Mouse (Mus musculus) hematopoietic stem cell, adult 5-6 weeks (primary cell): ENCODE results near the gene Sem1. TPM values are rescaled to one million over a fixed set of nuclear protein-coding genes. Genes with fewer than 3 reads are reported as not detected.

ENCODE experiments used
- ATAC-seq, 2 experiments: fragments of 125-278 bp in 1 of 2; replicated peaks in 1 of 2; 2 replicates each; pipeline ENCODE4 v1.8.0; 2016 to 2017; ENCODE audit warnings: inconsistent platforms in 2 of 2, mild to moderate bottlenecking in 2 of 2, moderate number of reproducible peaks in 2 of 2, low read depth in 1 of 2, moderate TSS enrichment in 1 of 2; ENCODE audit not compliant: low FRiP score in 2 of 2, poor library complexity in 2 of 2, severe bottlenecking in 2 of 2, insufficient read depth in 1 of 2, low TSS enrichment in 1 of 2
- total RNA-seq: library from RNA; stranded (forward); fragments of 172-1452, 232-1000 nt; gene quantifications from 2 replicates; pipeline ENCODE4 v1.2.3, GENCODE M21; 2017

The Sem1 gene
- 98.8 and 141 TPM in 2 replicates for total RNA-seq

DNA sequence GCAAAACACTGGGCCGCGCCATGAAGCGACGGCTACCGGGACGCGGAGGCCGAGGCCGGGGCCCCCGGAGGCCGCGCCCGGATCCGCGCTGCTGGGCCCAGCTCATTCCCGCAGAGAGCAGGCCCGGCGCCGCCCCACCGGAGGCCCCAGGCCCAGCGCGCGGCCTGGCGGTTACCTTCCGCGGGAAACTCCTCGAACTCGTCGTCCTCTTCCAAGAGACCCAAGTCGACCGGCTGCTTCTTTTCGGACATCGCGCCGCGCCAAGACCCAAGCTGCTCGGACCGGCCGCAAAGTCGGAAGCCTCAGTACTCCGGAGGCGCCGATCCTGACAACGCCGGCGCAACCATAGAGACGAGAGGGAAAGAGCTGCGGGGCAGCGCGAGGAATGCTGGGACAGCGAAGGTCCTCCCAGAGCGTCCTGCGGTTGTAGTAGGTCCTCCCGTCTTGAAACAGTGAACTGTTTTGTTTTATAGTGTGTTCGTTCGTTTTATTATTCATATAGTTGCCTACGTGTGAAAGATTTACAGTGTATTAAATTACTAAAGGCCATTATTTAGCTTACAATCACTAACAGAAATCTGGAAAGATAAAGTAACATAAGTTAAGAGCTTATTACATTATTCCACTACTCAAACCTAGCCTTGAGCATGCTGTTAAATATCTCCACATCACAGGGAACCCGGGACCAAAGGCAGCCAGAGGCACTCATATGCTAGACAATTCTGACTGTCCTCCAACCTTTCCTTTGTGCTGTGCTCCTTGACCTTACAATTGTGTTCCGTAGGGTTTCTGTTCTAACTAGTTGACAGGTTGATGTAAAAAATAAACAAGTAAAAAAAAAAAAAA lies at the start of gene Sem1:
Gene Sem1 (minus strand): TSS at position 360 of the 846 bp plus-strand sequence.
- ATAC-seq, result peak; percentile 95 to 98

DNA sequence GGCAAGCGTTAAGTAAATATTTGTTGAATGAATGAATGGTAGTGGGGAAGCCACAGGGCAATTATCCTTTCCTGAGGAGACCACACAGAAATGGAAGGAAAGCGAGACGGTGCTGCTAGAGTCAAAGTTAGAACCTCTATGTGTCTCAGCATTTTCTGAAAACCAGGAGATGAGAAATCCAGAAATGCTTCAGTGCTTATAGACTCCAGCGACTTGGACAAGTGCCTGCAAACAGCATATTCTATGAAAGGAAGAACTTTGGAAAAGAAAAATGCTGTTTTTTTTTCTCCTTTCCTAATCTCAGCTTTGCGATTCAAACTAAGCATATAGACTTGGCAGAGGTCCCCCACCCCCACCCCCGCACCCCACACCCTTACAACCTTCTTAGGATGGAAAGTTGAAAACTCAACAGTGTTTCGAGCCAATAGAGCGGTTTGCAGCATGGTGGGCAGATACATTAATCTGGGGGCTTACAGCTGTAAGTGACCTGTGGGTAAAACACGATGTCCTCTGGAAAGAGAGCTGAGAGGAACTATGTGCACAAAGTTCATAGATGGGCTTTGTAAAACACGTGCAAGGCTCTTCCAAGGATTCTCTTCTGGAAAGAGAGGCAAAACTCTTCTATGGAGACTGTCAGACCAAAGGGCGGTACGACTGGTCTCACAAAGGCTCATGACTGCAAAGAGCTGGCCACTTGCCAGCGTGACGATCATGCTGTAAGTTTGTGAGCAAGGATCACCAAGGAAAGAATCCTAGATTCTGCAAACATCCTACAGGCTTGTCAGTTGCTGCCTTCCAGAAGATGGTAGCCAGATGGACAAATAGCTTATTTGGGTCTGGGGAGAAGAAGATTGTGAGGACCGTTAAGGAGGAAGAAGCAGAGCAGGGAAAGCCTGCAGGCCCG lies 44.6 kb upstream of the Sem1 start:
- no peak for ATAC-seq

DNA sequence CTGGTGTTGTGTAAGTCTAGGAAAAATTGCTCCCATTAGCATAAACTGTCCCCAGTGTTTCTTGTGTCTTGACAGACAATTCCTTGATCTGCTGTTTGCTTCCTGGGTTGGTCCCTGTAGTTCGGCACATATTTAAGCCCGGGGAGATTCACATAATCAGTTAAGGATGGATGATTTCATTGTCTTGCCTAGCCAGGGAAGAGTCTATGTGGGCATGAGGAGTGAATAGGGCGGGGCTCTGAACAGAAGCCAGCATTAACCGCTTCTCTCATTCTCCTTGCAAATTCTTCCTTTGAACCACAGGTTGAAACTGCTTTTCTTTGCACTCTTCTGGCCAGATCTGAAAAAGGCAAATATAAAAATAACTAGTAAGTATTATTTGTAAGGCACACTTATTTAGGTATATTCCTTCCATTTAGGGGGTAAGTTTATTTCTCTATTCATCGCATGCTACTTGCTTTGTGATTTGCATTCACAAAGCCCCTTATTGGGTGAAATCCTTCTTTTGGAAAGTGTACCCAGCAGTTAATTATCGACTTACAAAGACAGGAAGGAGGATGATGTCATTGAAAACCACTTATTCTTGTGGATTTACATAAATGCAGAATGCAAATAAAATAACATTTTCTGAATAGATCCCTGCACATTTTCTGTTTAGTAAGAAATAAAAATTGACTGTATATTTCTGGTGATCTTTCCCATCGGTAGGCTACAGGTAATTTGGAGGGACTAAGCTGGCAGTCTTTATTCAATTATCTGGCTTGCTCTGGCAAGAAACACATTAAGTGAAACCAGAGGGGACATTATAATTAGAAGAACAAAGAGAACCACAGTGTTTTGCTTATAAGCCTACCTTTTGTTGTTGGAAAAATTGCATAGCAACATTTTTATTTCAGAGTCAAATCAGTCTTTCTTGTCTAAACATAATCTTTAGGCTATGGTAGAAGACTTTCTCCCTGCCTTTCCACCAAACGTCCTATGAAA lies 25.4 kb upstream of the Sem1 start:
- no peak for ATAC-seq

DNA sequence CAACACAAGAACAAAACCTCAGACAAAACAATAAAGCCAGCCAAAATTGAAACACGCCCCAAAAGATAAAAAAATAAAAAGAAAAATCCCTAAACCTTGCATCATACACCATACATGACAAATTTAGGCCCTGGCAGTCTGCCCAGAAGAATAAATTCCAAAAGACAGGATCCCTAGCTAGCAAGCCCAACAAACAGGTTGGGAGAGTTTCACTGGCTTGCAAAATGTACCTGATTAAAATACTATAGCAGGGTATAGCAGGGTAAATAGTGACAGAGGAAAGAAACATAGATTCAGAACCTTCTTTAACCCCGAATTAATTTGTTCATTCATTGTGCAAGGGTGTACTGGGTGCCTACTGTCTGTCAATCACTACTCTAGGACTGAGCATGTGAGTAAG lies 7.8 kb upstream of the Sem1 start:
- no peak for ATAC-seq

DNA sequence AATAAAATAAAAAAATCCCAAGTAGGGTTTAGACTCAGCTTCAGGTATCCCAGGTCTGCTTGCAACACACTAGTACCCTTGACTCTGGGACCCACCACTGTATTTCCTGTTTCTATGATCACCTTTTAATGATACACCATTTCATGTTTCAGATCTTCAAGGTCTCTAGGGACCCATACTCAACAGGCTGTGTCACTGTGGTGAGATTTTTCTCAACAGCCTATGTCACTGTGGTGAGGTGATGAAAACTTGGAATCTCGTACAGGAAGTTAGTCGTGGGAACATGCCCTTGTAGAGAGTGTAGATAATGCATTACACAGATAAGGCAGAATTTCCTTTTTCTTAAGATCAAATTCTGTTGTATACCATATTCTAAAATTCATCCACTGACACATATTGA lies 3.4 kb upstream of the Sem1 start:
- ATAC-seq, result no peak

DNA sequence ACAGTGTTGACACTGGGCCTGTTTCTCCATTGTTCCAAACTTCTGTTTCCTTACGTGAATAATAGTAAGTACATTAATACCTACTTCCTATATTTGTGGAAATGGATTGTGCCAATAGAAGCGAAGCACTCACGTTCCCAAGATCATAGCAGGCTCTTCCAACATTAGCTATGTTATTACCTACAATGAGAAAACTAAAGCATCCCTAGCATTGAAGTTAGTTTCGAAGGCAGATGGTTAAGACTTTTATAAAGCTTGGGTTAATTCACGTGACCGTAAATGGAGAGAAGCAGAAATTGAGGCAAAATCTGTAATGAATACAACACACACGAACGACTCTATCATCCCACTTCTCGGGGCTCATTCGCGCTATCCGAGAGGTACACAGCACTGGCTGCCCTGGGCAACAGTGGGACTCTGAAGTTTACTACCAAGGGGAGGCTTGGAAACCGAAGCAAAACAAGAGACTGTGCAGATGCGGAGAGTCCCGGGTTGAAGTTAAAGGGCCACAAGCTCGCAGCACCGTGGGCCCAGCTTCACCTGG lies 650 bp downstream of the Sem1 start:
- ATAC-seq, result peak; percentile 33 to 65

DNA sequence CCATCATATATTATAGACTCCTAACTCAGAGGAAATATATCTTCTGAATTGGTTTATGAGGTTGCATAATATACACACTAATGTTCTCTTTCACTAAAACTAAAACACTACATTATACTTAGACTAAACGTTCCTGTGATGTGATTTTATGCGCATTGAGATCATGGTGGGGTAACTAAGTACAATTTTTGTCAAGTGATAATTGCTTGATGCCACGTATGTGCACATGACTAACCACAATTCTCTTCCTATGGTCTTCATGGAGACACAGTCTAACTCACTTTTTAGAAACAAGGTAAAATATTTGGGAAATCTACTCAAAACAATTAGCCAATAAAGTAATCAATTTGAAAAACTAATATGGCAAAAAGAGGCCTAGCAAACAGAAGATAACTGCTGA lies 1.2 kb downstream of the Sem1 start:
- ATAC-seq, result no peak

DNA sequence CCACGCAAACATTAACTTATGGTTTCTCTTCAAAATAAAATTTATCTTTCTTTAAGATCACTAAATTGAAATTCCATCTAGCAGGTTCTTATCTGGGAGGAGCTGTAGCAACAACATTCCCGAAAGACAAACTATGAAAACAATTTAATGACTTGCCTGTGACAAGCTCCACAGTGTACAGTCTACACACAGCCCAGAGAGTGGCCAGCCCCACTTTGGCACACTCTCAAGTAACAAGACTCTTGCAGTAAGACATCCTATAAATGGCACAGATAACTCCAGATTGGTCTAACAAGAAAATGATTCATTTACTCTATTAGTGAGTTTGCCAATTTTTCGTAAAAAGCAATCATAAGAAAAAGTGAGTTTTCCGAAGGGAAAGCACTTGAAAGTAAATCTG lies 2.7 kb downstream of the Sem1 start:
- ATAC-seq, result no peak

DNA sequence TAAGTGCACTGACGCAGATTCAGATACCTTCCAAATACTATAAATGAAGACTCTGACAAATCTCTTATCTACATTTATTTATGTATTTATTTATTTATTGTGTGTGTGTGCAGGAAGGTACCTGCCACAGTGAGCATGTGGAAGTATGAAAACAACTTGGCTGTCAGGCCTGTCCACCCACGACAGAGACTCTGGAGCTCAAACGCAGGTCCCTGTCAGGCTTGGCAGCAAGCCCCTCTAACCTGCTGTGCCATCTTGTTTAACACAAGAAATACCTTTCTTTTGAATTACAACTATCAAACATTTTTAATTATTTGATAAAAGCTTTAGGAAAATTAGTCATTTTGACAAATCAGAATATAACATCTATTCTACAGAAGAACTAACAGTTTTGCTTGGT lies 10.0 kb downstream of the Sem1 start:
- no peak for ATAC-seq

DNA sequence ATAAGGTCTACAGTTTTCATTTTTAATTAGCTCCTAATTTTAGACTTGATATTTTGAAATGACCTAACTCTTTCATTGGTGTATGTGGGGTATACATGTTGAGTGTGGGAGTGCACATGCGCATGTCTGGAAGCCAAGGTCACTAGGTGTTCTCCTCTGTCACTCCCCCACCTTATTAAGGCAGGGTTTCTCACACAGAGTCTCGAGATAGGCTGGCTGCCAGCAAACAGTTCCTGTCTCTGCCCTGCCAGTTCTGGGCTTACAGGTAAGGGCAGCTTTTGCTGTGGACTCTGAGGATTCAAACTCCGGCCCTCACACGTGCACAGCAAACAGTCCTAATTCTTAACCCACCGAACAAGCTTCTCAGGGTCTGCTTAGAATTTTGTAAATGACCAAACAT lies 14.8 kb downstream of the Sem1 start:
- no peak for ATAC-seq

DNA sequence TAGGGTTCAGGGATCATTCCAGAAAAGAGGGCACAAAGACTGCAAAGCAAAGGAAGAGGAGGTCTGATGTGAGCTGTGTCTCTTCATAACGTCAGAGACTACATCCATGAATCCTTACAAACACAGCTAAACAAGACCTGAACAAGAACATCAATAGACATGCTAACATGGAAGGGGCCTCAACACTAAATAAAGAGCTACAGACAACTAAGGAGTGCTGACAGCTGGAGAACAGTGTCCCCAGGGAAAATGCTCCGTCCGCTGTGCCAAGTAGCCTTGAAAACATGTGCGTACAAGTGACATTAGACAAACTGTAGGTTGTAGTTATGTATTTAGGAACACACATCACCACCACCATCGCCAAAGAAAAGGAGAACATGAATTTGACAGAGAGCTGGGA lies 15.7 kb downstream of the Sem1 start:
- ATAC-seq, result no peak

DNA sequence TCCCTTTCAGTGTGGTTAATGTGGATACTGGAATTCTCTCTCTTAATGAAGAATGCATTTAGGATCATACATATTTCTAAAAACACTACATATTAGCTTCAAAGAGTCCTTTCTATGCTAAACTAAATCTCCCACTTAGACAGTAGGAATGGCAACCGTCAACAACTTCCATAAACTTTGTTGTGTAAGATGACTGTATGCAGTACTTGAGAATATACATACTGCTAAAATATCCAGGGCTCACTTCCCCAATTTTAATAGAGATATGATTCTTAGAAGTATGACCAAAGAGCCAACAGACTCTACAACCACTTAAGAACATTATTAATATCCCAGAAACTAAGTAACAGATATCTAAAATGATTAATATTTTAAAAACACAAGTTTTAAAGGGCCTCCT lies 20.8 kb downstream of the Sem1 start:
- ATAC-seq, result no peak

DNA sequence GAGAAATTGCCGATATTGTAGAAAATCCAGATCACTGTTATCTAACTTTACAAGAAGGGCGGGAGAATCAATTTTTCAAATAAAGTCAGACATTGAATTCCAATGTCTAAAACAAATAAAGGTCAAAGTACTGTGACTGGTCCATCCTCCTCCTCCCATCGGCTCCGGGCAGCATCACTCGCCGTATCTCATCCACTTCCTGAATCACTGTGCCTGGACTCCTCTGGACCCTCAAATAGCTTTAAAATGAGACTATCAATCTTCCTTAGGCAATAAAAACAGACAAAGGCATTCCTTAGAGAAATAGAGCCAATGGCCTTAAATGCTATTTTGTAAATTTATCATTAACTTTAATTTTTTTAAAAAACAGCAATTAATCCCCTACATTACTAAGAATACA lies 26.5 kb downstream of the Sem1 start:
- no peak for ATAC-seq

DNA sequence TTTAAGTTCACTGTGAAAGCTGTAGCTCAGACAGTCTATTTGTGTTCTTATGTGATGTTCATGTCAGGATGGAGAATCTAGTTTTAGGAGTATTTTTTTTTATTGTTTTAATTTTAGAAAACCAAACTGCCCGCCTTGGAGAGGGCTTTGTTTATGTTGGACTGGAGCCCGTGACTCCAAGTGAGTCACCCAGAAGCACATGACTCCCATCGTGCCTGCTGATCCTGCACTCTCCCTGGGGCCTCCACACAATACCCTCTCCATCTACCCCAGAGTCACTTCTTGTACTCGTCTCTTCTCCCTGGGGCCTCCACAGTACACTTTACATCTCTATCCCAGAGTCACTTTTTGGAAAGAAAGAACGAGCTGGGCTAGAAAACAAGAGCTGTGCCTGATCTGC lies 30.5 kb downstream of the Sem1 start:
- ATAC-seq, result no peak

DNA sequence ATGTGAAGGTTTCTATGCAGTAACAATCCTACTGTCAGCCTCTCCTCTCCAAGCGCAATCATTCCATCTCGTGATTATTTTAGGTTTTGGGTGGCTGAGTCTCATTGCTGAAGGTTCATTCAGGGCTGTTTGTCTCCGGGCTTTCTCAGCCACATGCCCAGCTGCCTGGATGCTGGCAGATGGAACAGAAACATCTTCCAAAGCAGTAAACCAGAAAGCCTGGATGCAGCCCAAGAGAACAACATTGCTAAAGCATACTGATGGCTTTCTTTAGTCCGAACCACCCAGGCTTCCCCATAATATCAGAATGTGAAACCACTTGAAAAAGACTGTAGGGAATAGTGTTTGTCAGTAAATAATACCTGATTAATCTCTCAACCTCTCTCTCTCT lies 34.2 kb downstream of the Sem1 start:
- ATAC-seq, result no peak

DNA sequence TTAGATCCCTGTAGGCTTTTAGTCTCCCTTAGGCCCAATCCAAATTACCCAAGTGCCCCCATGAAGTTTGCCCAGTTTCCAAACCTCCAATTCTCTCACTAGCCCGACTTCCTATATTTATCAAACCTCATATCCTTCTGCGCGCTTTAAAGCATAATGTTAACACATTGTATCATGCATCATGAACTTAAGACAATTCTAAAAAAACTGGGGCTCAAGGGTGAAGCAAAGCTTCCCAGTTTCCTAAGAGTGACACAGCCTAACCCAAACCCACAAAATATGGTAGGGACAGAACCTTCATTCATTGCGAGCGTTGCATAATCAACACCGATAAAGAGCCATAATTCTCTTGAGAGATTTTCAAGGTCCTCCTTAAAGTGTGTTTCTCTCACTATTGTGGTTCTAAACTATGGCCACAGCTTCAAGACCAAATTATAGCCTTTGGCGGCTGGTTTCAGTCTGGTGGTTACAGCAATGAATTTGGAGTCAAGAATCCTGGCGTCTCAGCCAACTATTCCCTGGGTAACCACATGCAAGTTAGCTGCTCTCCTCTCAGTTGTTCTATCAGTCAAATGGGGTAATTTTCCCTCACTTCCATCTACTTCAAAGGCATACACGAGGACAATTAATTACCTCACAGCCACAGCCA lies 34.7 kb downstream of the Sem1 start:
- ATAC-seq, result no peak

DNA sequence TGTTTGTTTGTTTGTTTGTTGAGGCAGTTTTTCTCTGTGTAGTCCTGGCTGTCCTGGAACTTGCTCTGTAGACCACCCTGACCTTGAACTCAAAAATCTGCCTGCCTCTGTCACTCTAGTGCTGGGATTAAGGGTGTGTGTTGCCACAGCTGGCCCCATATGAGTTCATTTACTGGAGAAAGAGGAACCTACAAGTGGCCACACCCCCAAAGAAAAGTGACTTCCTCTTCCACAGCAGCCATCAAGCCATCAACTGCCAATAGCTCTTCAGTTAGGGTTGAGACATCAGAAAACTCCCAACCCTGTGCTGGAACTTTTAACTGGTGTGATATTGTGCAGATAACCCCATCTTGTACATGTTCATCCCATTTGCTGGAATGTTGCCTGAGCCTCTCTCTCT lies 36.3 kb downstream of the Sem1 start:
- ATAC-seq, result peak; percentile 98 to 100
